Comparison of ENCODE assay signal across 8 mouse cellular contexts in the genomic region with DNA sequence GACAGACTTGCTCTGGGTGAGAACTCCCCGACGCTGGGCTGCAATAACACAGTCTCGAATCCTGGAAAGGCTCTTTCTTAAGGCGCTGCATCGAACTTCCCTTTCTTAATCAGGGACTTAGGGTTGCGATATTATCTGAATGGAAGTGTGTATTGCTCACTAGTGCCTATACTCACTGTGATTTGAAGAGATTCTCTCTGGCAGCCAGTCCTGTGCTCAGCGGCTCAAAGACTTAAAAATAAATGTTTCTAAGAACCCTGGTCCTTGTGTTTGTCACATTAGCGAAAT. TPM values are rescaled to one million over a fixed set of nuclear protein-coding genes. Genes with fewer than 3 reads are reported as not detected.
DNase-seq lines count a peak whose midpoint lies in the region; ATAC-seq lines count a peak whose summit lies in the region.

No protein-coding gene starts in this region.

- H3K36me3 ChIP-seq in heart, embryonic 11.5 days (ENCODE audit: control insufficient read depth, insufficient read depth, low read length), result no peaks in the 10 kb centered on the region
- H3K36me3 ChIP-seq in hindbrain, embryonic 11.5 days (ENCODE audit: control insufficient read depth, insufficient read depth, low read length), result no peaks in the 10 kb centered on the region

- intact Hi-C loops in heart, postnatal 10 days (cut with DNase I), result loop anchor here (5.0 to 10.0 kb wide), 2 partner anchors 39 to 174 kb away; no protein-coding TSS in a partner anchor
- intact Hi-C loops in gastrocnemius, postnatal 36 days (cut with DNase I), result loop anchor here (5.0 to 10.0 kb wide), 3 partner anchors 39 to 339 kb away; no protein-coding TSS in a partner anchor

- H3K4me1 ChIP-seq in heart, embryonic 11.5 days (ENCODE audit: control insufficient read depth, insufficient read depth, low read length), result 0 out of 2 replicates have a peak, but pooled peaks cover 4% of the 10 kb centered on the region
- H3K4me1 ChIP-seq in hindbrain, embryonic 11.5 days (replicated peaks; ENCODE audit: control insufficient read depth, insufficient read depth, low read length), result peaks cover 4% of the 10 kb centered on the region; the same call in 1 of the 2 replicates

- H3K9ac ChIP-seq in heart, embryonic 11.5 days (ENCODE audit: low read depth, low read length), result no peak overlapping the region
- no peak overlapping the region for H3K9ac ChIP-seq in hindbrain, embryonic 11.5 days (ENCODE audit: low read depth, low read length)

- H3K27me3 ChIP-seq in heart, embryonic 11.5 days (ENCODE audit: control insufficient read depth, insufficient read depth, low read length), result no peaks in the 10 kb centered on the region
- peaks cover 7% of the 10 kb centered on the region; the same call in 1 of the 2 replicates for H3K27me3 ChIP-seq in hindbrain, embryonic 11.5 days (ENCODE audit: control insufficient read depth, insufficient read depth, low read length)

- H3K9me3 ChIP-seq in heart, embryonic 11.5 days (replicated peaks; ENCODE audit: control insufficient read depth, low read length), result no peaks in the 10 kb centered on the region
- no peaks in the 10 kb centered on the region for H3K9me3 ChIP-seq in hindbrain, embryonic 11.5 days (ENCODE audit: control insufficient read depth, low read length)

- DNase-seq in heart, postnatal 10 days, result no peak
- no peak for DNase-seq in hindbrain, embryonic 11.5 days (ENCODE audit: low spot score)
- DNase-seq in gastrocnemius, postnatal 36 days, result no peak
- DNase-seq in urinary bladder, postnatal 4 days (ENCODE audit: low spot score in 2 of 2), result no peak
- no peak for DNase-seq in adrenal gland, adult (ENCODE audit: inconsistent age in 2 of 2, low spot score in 1 of 2)

- peak overlapping the region; percentile 94 for H3K4me2 ChIP-seq in heart, embryonic 11.5 days
- peak overlapping the region; percentile 97; the same call in 1 of the 2 replicates for H3K4me2 ChIP-seq in hindbrain, embryonic 11.5 days (replicated peaks; ENCODE audit: low read depth, low read length)

- peak overlapping the region; percentile 89 for H3K4me3 ChIP-seq in heart, embryonic 11.5 days (ENCODE audit: low read depth, low read length)
- H3K4me3 ChIP-seq in hindbrain, embryonic 11.5 days (ENCODE audit: low read depth, low read length), result peak overlapping the region; percentile 89

- WGBS in heart, embryonic 11.5 days (ENCODE audit: insufficient replicate concordance), result 33% methylated on average over 8 of the region's 8 CpGs
- WGBS in hindbrain, embryonic 11.5 days, result 43% methylated on average over 8 of the region's 8 CpGs

- no peak for ATAC-seq in heart, embryonic 11.5 days (replicated peaks; ENCODE audit: insufficient number of reproducible peaks, low FRiP score, low TSS enrichment)
- peak; percentile 48 for ATAC-seq in common myeloid progenitor, adult 5-6 weeks (replicated peaks; ENCODE audit: low read depth, poor library complexity, severe bottlenecking)
- ATAC-seq in hindbrain, embryonic 11.5 days (ENCODE audit: low FRiP score), result no peak
- ATAC-seq in megakaryocyte progenitor cell, adult 5-6 weeks (replicated peaks; ENCODE audit: poor library complexity), result peak; percentile 49

- H3K27ac ChIP-seq in heart, embryonic 11.5 days (ENCODE audit: low read depth, low read length), result no peak overlapping the region
- H3K27ac ChIP-seq in hindbrain, embryonic 11.5 days (ENCODE audit: low read depth, low read length), result no peak overlapping the region

RNA-seq across cellular contexts. Expression of a gene that starts 1.7 kb away (rescaled TPM):
- 2.9 and 3.4 TPM in 2 replicates for polyA plus RNA-seq in heart, embryonic 11.5 days (2014; fragmentation: Nextera tagmentation; extraction: Ambion mirVana)
- total RNA-seq in heart, postnatal 10 days (2021), result 10 to 100 TPM; 34.1 to 44.1 TPM
- not detected in 2 replicates for total RNA-seq in common myeloid progenitor, adult 5-6 weeks (2017)
- 1.6 and 2.6 TPM in 2 replicates for polyA plus RNA-seq in hindbrain, embryonic 11.5 days (2014; fragmentation: Nextera tagmentation; extraction: Ambion mirVana)
- not detected in 2 replicates for total RNA-seq in megakaryocyte progenitor cell, adult 5-6 weeks (2015)
- total RNA-seq in megakaryocyte progenitor cell, adult 5-6 weeks (2017), result not detected in 2 replicates
- 10 to 100 TPM; 15.3 to 20.3 TPM for total RNA-seq in gastrocnemius, postnatal 36 days (2021)

Comparison
In these comparisons a context has a peak if more than half of its experiments do, and no peak if none do; other contexts are left out.
1. ATAC-seq: peak in common myeloid progenitor, adult 5-6 weeks (single experiment) and megakaryocyte progenitor cell, adult 5-6 weeks (single experiment); none in heart, embryonic 11.5 days (single experiment) and hindbrain, embryonic 11.5 days (single experiment).
2. RNA of a gene that starts 1.7 kb away (total RNA-seq): 34.1 to 44.1 TPM in heart, postnatal 10 days and 15.3 to 20.3 TPM in gastrocnemius, postnatal 36 days; not detected in common myeloid progenitor, adult 5-6 weeks and not detected in megakaryocyte progenitor cell, adult 5-6 weeks; every median in the first group is over 10 times any median in the second.